Mouse (Mus musculus): ENCODE results near the gene Ube2d1. TPM values are rescaled to one million over a fixed set of nuclear protein-coding genes. Genes with fewer than 3 reads are reported as not detected.

Gene Ube2d1
- polyA plus RNA-seq, 1 experiment from 2014 or later, result 153 TPM

DNA sequence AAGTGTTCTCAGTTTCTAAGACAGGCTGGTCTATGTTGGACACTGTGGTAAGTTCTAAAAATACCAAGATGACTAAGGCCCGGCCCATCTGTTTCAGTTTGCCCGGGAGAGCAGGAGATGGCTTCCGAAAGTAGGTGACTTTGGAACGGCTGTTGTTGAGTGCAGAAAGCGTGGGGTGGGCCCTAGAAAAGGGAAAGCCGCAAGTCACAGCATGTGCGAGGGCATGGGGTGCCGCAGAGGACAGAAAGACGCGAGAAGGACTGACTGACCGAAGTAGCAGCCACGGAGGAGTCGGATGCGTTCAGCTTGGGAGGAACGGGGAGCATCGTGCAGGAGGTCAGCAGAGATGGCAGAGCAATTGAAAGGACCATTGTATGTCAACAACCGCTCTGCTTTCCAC, 34.6 kb downstream of the Ube2d1 start:
- Histone ChIP-seq H3K9me3 (ENCODE audit: control insufficient read depth, low read length) (no peaks in the 10 kb centered on the region), H3K36me3 (ENCODE audit: control insufficient read depth, insufficient read depth, low read length) (peaks cover 7% of the 10 kb centered on the region), H3K4me2 (ENCODE audit: low read length) (no peak overlapping the region), H3K4me3 (ENCODE audit: low read length) (no peak overlapping the region), H3K27ac (ENCODE audit: low read depth, low read length) (no peak overlapping the region), H3K27me3 (replicated peaks; ENCODE audit: control insufficient read depth, insufficient read depth, low read length) (no peaks in the 10 kb centered on the region), H3K9ac (ENCODE audit: low read depth, low read length) (no peak overlapping the region), H3K4me1 (ENCODE audit: control insufficient read depth, insufficient read depth, low read depth, low read length) (no peaks in the 10 kb centered on the region)
- WGBS, result 83% methylated on average over 17 of the region's 17 CpGs
- ATAC-seq, result no peak

DNA sequence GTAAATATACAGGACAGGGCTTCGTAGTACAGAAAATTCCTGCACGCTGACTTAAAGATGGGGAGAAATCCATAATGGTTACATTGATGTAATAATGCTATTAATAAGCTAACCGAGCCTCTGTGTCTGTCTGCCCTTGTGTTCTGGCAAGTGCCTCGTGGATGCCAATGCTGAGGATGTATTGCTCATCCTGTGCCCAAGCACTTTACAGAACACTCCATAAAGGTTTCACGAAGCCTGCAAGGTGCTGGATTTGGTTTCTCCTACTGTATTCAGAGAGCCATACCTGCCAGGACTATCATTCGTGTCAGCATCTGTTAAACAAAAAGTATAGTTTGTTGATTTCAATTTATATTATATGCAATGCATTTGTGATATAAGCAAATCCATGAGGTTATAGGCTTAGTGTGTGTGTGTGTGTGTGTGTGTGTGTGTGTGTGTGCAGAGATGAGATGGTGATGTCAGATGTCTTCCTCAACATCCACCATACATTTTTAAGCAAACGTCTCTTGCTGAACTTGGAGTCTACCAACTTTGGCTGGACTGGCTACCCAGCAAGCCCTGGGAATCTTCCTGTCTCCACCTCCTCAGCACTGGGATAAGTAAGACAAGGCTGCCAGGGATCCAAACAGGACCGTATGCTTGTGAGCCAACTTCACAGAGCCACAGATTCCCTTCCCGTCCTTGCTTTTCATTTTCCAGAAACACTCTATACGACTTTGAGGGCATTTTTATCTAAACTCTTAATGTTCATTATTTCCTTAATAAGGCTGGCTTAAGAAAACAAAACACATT, 35.8 kb downstream of the Ube2d1 start:
- Histone ChIP-seq H3K36me3 (ENCODE audit: control insufficient read depth, insufficient read depth, low read length) (peaks cover under 1% of the 10 kb centered on the region; the same call in 1 of the 2 replicates), H3K9ac (ENCODE audit: low read depth, low read length) (no peak overlapping the region), H3K27ac (ENCODE audit: low read depth, low read length) (no peak overlapping the region), H3K27me3 (replicated peaks; ENCODE audit: control insufficient read depth, insufficient read depth, low read length) (no peaks in the 10 kb centered on the region), H3K4me2 (ENCODE audit: low read length) (no peak overlapping the region), H3K4me1 (ENCODE audit: control insufficient read depth, insufficient read depth, low read depth, low read length) (no peaks in the 10 kb centered on the region), H3K4me3 (ENCODE audit: low read length) (no peak overlapping the region), H3K9me3 (ENCODE audit: control insufficient read depth, low read length) (no peaks in the 10 kb centered on the region)
- 78% methylated on average over 10 of the region's 10 CpGs for WGBS
- no peak for ATAC-seq

DNA sequence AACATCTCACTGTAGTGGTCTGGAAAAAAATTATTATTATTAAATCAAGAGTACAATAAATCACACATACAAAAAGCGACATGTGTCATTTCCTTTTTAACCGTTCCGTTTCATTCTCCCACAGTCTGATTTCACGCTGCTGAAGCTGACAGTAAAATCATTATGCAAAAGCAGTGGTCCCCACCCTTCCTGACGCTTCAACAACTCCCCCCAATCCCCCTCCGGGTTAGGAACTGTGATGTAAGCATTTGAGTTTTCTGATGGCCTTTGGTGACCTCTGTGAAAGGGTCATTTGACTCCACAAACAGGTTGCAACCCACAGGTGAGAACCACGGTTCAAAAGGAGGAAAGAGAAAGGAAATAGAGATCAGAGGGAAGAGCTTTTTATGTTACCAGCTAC, 38.1 kb downstream of the Ube2d1 start:
- H3K9ac ChIP-seq (ENCODE audit: low read depth, low read length), result no peak overlapping the region
- no peak overlapping the region for H3K27ac ChIP-seq (ENCODE audit: low read depth, low read length)
- H3K4me3 ChIP-seq (ENCODE audit: low read length), result no peak overlapping the region
- no peaks in the 10 kb centered on the region for H3K27me3 ChIP-seq (replicated peaks; ENCODE audit: control insufficient read depth, insufficient read depth, low read length)
- no peaks in the 10 kb centered on the region for H3K9me3 ChIP-seq (ENCODE audit: control insufficient read depth, low read length)
- no peak for ATAC-seq
- H3K36me3 ChIP-seq (ENCODE audit: control insufficient read depth, insufficient read depth, low read length), result no peaks in the 10 kb centered on the region
- H3K4me1 ChIP-seq (ENCODE audit: control insufficient read depth, insufficient read depth, low read depth, low read length), result no peaks in the 10 kb centered on the region
- WGBS, result 50% methylated on average over 7 of the region's 7 CpGs
- no peak overlapping the region for H3K4me2 ChIP-seq (ENCODE audit: low read length)

DNA sequence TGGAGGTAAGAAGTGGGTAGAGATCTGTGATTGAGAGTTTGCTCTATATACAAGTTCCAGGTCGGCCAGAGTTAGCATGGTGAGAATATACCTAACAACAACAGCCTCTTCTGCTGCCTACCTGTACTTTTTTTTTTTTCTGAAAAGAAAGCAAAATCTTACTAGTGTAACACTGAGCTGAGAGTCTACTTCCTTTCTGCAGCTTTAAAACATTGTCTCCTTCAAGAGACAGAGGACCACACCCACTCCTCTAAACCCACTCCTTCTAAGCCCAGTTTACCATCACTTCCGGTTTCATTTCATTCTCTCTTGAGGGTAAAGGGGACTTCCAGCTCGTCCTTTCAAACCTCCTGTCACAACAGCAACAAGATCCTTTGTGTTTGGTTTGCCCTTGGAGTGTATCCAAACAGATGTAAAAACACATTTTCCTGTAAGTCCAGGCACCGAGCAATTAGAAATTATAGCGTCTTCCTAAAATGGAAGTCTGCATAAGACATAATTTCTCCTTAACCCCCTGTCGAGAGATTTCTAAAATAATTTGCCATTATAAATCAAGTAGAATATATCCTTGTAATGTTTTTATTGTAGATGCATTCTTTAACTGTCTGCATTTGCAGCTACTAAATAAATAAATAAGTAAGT, 45.5 kb downstream of the Ube2d1 start:
- Histone ChIP-seq H3K4me2 (ENCODE audit: low read length) (no peak overlapping the region), H3K27me3 (replicated peaks; ENCODE audit: control insufficient read depth, insufficient read depth, low read length) (no peaks in the 10 kb centered on the region), H3K9ac (ENCODE audit: low read depth, low read length) (no peak overlapping the region), H3K4me1 (ENCODE audit: control insufficient read depth, insufficient read depth, low read depth, low read length) (peaks cover 7% of the 10 kb centered on the region), H3K36me3 (ENCODE audit: control insufficient read depth, insufficient read depth, low read length) (peaks cover 5% of the 10 kb centered on the region), H3K4me3 (ENCODE audit: low read length) (no peak overlapping the region), H3K9me3 (ENCODE audit: control insufficient read depth, low read length) (no peaks in the 10 kb centered on the region), H3K27ac (ENCODE audit: low read depth, low read length) (no peak overlapping the region)
- no peak for ATAC-seq
- WGBS, result 68% methylated on average over 6 of the region's 6 CpGs

DNA sequence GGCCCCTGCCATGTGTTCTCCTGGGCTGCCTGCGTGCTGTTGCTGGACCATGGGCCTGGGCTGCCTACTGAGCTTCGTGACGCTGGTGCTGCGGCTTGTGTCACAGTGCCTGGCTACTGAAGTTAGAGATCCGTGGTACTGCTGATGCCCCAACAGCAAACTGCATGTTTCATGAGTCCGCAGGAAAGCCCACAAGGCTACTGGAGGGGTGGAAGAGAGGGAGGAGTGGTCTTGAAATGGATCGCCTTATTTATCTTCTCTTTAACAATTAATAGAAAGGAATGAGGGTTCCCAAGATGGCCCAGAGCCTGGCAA, 46.9 kb downstream of the Ube2d1 start, which contains the start of gene Tfam:
TSS of gene Tfam (minus strand) at position 41 of the 315 bp plus-strand sequence.
- peaks cover 13% of the 10 kb centered on the region for H3K36me3 ChIP-seq (ENCODE audit: control insufficient read depth, insufficient read depth, low read length)
- WGBS, result 1% methylated on average over 7 of the region's 7 CpGs
- peak within 1 kb of the TSS; percentile 75 for H3K27ac ChIP-seq (ENCODE audit: low read depth, low read length)
- H3K4me3 ChIP-seq (ENCODE audit: low read length), result peak within 1 kb of the TSS; percentile 96
- H3K4me2 ChIP-seq (ENCODE audit: low read length), result peak within 1 kb of the TSS; percentile 88
- no peaks in the 10 kb centered on the region for H3K9me3 ChIP-seq (ENCODE audit: control insufficient read depth, low read length)
- no peak for ATAC-seq
- H3K9ac ChIP-seq (ENCODE audit: low read depth, low read length), result peak within 1 kb of the TSS; percentile 84
- peaks cover 7% of the 10 kb centered on the region for H3K4me1 ChIP-seq (ENCODE audit: control insufficient read depth, insufficient read depth, low read depth, low read length)
- no peaks in the 10 kb centered on the region for H3K27me3 ChIP-seq (replicated peaks; ENCODE audit: control insufficient read depth, insufficient read depth, low read length)

DNA sequence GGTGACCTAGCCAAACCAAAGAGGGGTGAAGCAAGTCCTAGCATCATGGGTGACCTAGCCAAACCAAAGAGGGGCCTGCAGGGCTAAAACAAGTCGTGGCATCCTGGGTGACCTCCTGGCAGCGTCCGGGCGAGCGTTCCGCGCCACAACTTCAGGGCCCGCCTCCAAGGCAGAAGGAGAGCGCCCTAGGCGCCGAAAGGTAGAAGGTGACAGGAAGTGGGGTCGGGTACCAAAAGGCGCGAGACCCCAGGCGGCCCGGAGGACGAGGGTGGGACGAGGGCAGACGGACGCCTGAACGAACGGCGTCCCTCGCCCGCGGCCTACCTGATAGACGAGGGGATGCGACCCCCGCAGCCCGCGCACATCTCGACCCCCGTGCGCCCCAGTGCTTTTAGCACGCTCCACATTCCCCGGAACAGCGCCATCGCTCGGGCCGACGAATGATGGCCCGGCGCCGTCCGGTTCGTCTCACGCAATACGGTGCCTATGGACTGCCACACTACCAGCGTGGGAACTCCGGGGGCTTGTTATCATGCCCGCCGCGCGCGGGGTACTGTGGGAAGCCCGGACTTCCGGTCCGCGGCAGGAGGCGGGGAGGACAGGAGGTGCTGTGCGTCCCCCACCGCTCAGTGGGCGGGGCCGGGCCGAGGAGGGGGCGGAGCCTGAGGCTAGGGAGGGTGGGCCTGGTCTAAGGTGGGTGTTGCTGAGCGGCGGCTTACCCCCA, 47.4 kb downstream of the Ube2d1 start:
- H3K27me3 ChIP-seq (replicated peaks; ENCODE audit: control insufficient read depth, insufficient read depth, low read length), result no peaks in the 10 kb centered on the region
- H3K4me1 ChIP-seq (ENCODE audit: control insufficient read depth, insufficient read depth, low read depth, low read length), result peaks cover 7% of the 10 kb centered on the region
- H3K27ac ChIP-seq (ENCODE audit: low read depth, low read length), result peak overlapping the region; percentile 75
- H3K9me3 ChIP-seq (ENCODE audit: control insufficient read depth, low read length), result no peaks in the 10 kb centered on the region
- under 1% methylated on average over 63 of the region's 68 CpGs for WGBS
- H3K36me3 ChIP-seq (ENCODE audit: control insufficient read depth, insufficient read depth, low read length), result peaks cover 18% of the 10 kb centered on the region
- H3K4me2 ChIP-seq (ENCODE audit: low read length), result peak overlapping the region; percentile 88
- peak overlapping the region; percentile 96 for H3K4me3 ChIP-seq (ENCODE audit: low read length)
- peak overlapping the region; percentile 84 for H3K9ac ChIP-seq (ENCODE audit: low read depth, low read length)
- ATAC-seq, result peak; percentile 99

DNA sequence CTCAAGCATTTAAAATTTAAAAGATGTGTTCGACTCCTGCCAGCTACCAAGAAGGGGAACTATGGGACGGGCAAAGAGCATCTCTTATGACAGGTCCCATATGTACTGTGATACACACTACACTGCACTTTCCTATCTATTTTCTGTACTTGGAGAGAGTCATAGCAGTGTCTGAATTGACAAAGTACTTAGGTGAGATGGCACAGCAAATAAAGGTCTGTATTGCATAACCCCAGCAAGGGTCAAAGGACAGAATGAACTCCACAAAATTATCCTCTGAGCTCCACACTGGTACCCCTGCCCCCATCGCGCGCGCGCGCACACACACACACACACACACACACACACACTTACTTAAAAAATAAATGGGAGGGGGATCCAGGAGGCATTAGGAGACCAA, 51.0 kb downstream of the Ube2d1 start:
- H3K27me3 ChIP-seq (replicated peaks; ENCODE audit: control insufficient read depth, insufficient read depth, low read length), result no peaks in the 10 kb centered on the region
- H3K9me3 ChIP-seq (ENCODE audit: control insufficient read depth, low read length), result no peaks in the 10 kb centered on the region
- ATAC-seq, result no peak
- peaks cover 7% of the 10 kb centered on the region for H3K4me1 ChIP-seq (ENCODE audit: control insufficient read depth, insufficient read depth, low read depth, low read length)
- no peak overlapping the region for H3K27ac ChIP-seq (ENCODE audit: low read depth, low read length)
- H3K36me3 ChIP-seq (ENCODE audit: control insufficient read depth, insufficient read depth, low read length), result peaks cover 29% of the 10 kb centered on the region
- no peak overlapping the region for H3K4me2 ChIP-seq (ENCODE audit: low read length)
- H3K9ac ChIP-seq (ENCODE audit: low read depth, low read length), result no peak overlapping the region
- 98% methylated on average over 8 of the region's 8 CpGs for WGBS
- H3K4me3 ChIP-seq (ENCODE audit: low read length), result no peak overlapping the region

DNA sequence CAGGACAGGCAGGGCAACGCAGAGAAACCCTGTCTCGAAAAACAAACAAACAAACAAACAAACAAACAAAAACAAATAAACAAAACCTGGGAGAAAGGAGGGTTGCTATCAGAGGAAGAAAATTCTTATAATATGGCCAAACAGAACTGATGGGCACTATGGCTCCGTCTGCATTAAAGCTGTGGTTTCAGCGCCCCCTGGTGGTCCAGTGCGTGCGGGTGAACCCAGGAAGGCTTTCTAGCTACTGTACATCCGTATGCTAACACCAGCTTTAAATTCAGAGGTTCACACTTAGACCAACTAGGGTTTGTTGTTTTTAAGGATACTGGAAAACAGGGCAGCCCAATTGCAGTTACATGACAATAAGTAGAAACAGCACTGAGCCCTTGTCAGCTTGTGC, 59.2 kb downstream of the Ube2d1 start:
- H3K4me1 ChIP-seq (ENCODE audit: control insufficient read depth, insufficient read depth, low read depth, low read length), result no peaks in the 10 kb centered on the region
- H3K4me3 ChIP-seq (ENCODE audit: low read length), result no peak overlapping the region
- H3K27ac ChIP-seq (ENCODE audit: low read depth, low read length), result no peak overlapping the region
- no peak overlapping the region for H3K4me2 ChIP-seq (ENCODE audit: low read length)
- H3K36me3 ChIP-seq (ENCODE audit: control insufficient read depth, insufficient read depth, low read length), result peaks cover 29% of the 10 kb centered on the region
- H3K27me3 ChIP-seq (replicated peaks; ENCODE audit: control insufficient read depth, insufficient read depth, low read length), result no peaks in the 10 kb centered on the region
- peak; percentile 82; the same call in 1 of the 2 replicates for ATAC-seq
- H3K9ac ChIP-seq (ENCODE audit: low read depth, low read length), result no peak overlapping the region
- WGBS, result 41% methylated on average over 7 of the region's 7 CpGs
- no peaks in the 10 kb centered on the region for H3K9me3 ChIP-seq (ENCODE audit: control insufficient read depth, low read length)

DNA sequence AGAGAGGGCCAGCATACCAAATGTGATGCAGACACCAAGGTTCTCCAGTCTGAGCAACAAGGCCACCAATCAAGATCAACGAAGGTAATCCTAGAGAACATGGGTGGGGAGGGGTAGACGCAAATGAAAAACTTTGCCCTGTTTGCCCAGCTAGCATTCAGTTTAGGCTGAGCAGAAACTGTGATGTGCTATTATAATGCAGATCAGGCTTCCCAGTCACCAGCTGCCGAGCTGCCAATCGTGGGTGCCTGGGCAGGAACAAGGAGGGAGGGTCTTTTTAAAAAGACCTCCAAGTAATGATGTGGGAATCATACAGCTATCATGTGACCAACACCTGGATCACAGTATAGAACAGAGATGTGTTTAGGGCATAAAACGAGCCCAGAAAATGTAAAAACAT, 62.0 kb downstream of the Ube2d1 start:
- H3K9ac ChIP-seq (ENCODE audit: low read depth, low read length), result no peak overlapping the region
- H3K27ac ChIP-seq (ENCODE audit: low read depth, low read length), result no peak overlapping the region
- H3K4me3 ChIP-seq (ENCODE audit: low read length), result no peak overlapping the region
- H3K27me3 ChIP-seq (replicated peaks; ENCODE audit: control insufficient read depth, insufficient read depth, low read length), result no peaks in the 10 kb centered on the region
- no peaks in the 10 kb centered on the region; the same call in 1 of the 2 replicates for H3K4me1 ChIP-seq (ENCODE audit: control insufficient read depth, insufficient read depth, low read depth, low read length)
- no peak overlapping the region for H3K4me2 ChIP-seq (ENCODE audit: low read length)
- no peak for ATAC-seq
- H3K9me3 ChIP-seq (ENCODE audit: control insufficient read depth, low read length), result no peaks in the 10 kb centered on the region
- 31% methylated on average over 5 of the region's 5 CpGs for WGBS
- H3K36me3 ChIP-seq (ENCODE audit: control insufficient read depth, insufficient read depth, low read length), result peaks cover 14% of the 10 kb centered on the region
